Mouse (Mus musculus) MEL (cell line): ENCODE results near the gene Ltbp2. TPM values are rescaled to one million over a fixed set of nuclear protein-coding genes. Genes with fewer than 3 reads are reported as not detected.

Experiments
- DNase-seq: peaks from one replicate; pipeline ENCODE4 v3.0.0; 2011; ENCODE audit warnings: low read depth, low spot score
- H3K27ac ChIP-seq: 2 replicates; pipeline ENCODE4 v1.5.1; 2012; ENCODE audit warnings: low read depth, mild to moderate bottlenecking, control low read depth, low read length, moderate library complexity; ENCODE audit not compliant: control insufficient read depth
- H3K27me3 ChIP-seq, 2 experiments: fragments of 150-350 bp in 1 of 2; sonication (generic) in 1 of 2; 2 replicates each; pipeline ENCODE4 v1.6.1; 2012; ENCODE audit warnings: low read length in 2 of 2, mild to moderate bottlenecking in 2 of 2, improper control_type of control experiment in 1 of 2, moderate library complexity in 1 of 2; ENCODE audit not compliant: insufficient read depth in 2 of 2, control insufficient read depth in 1 of 2
- H3K36me3 ChIP-seq, 2 experiments: 2 replicates each; pipeline ENCODE4 v1.6.1; 2012 to 2014; ENCODE audit warnings: low read length in 2 of 2, improper control_type of control experiment in 1 of 2, inconsistent platforms in 1 of 2, mild to moderate bottlenecking in 1 of 2; ENCODE audit not compliant: insufficient read depth in 2 of 2, control insufficient read depth in 1 of 2
- H3K4me1 ChIP-seq, 2 experiments: fragments of 150-350 bp in 1 of 2; sonication (generic) in 1 of 2; 2 replicates each; pipeline ENCODE4 v1.6.1; 2012; ENCODE audit warnings: low read length in 2 of 2, improper control_type of control experiment in 1 of 2, mild to moderate bottlenecking in 1 of 2; ENCODE audit not compliant: insufficient read depth in 2 of 2, control insufficient read depth in 1 of 2
- H3K4me3 ChIP-seq, 2 experiments: fragments of 150-350 bp in 1 of 2; sonication (generic) in 1 of 2; 2 replicates each; pipeline ENCODE4 v1.5.1; 2012; ENCODE audit warnings: low read depth in 2 of 2, low read length in 2 of 2, mild to moderate bottlenecking in 2 of 2, moderate library complexity in 2 of 2, control low read depth in 1 of 2, improper control_type of control experiment in 1 of 2; ENCODE audit not compliant: control insufficient read depth in 1 of 2, insufficient read depth in 1 of 2
- H3K79me2 ChIP-seq: 2 replicates; pipeline ENCODE4 v1.6.1; 2012; ENCODE audit warnings: mild to moderate bottlenecking, low read length, moderate library complexity; ENCODE audit not compliant: control insufficient read depth, poor library complexity, insufficient read depth
- H3K9ac ChIP-seq: 2 replicates; pipeline ENCODE4 v1.6.1; 2012; ENCODE audit warnings: low read depth, mild to moderate bottlenecking, control low read depth, low read length, moderate library complexity; ENCODE audit not compliant: control insufficient read depth, poor library complexity, severe bottlenecking
- H3K9me3 ChIP-seq: fragments of 150-350 bp; sonication (generic); replicated peaks from 2 replicates; pipeline ENCODE4 v1.6.1; 2012; ENCODE audit warnings: mild to moderate bottlenecking, low read length, improper control_type of control experiment, moderate library complexity; ENCODE audit not compliant: insufficient read depth
- CHD1 ChIP-seq: IDR thresholded peaks from 2 replicates; pipeline ENCODE4 v1.6.1; 2012; ENCODE audit warnings: low read depth, mild to moderate bottlenecking, inconsistent platforms, low read length, improper control_type of control experiment
- CHD2 ChIP-seq: IDR thresholded peaks from 2 replicates; pipeline ENCODE4 v1.6.1; 2011; ENCODE audit warnings: low read length, improper control_type of control experiment
- ELF1 ChIP-seq: IDR thresholded peaks from 2 replicates; pipeline ENCODE4 v1.6.1; 2014; ENCODE audit warnings: low read depth, mild to moderate bottlenecking, inconsistent platforms, low read length, improper control_type of control experiment, moderate library complexity
- EP300 ChIP-seq, 2 experiments: IDR thresholded peaks; 2 replicates each; pipeline ENCODE4 v1.6.1; 2011; ENCODE audit warnings: improper control_type of control experiment in 2 of 2, low read length in 2 of 2, low read depth in 1 of 2, mild to moderate bottlenecking in 1 of 2
- ETS1 ChIP-seq: IDR thresholded peaks from 2 replicates; pipeline ENCODE4 v1.6.1; 2012; ENCODE audit warnings: low read depth, mild to moderate bottlenecking, inconsistent platforms, low read length, improper control_type of control experiment, moderate library complexity
- GABPA ChIP-seq: IDR thresholded peaks from 2 replicates; pipeline ENCODE4 v1.6.1; 2012; ENCODE audit warnings: low read depth, mild to moderate bottlenecking, inconsistent platforms, low read length, improper control_type of control experiment, moderate library complexity
- MAZ ChIP-seq: IDR thresholded peaks from 2 replicates; pipeline ENCODE4 v1.6.1; 2012; ENCODE audit warnings: low read depth, mild to moderate bottlenecking, inconsistent platforms, low read length, improper control_type of control experiment
- MEF2A ChIP-seq: IDR thresholded peaks from 2 replicates; pipeline ENCODE4 v1.6.1; 2014; ENCODE audit warnings: low read depth, mild to moderate bottlenecking, inconsistent platforms, low read length, improper control_type of control experiment; ENCODE audit not compliant: poor library complexity, insufficient replicate concordance, severe bottlenecking; ENCODE audit errors: extremely low read depth
- MXI1 ChIP-seq: IDR thresholded peaks from 2 replicates; pipeline ENCODE4 v1.6.1; 2011; ENCODE audit warnings: mild to moderate bottlenecking, low read depth, low read length, improper control_type of control experiment
- MYB ChIP-seq: IDR thresholded peaks from 2 replicates; pipeline ENCODE4 v1.6.1; 2011; ENCODE audit warnings: mild to moderate bottlenecking, low read depth, low read length, improper control_type of control experiment
- NELFE ChIP-seq: IDR thresholded peaks from 2 replicates; pipeline ENCODE4 v1.6.1; 2011; ENCODE audit warnings: low read depth, low read length, improper control_type of control experiment
- RAD21 ChIP-seq: IDR thresholded peaks from 2 replicates; pipeline ENCODE4 v1.6.1; 2011; ENCODE audit warnings: mild to moderate bottlenecking, low read depth, low read length, improper control_type of control experiment
- SMC3 ChIP-seq: IDR thresholded peaks from 2 replicates; pipeline ENCODE4 v1.6.1; 2011; ENCODE audit warnings: low read depth, low read length, improper control_type of control experiment
- TAL1 ChIP-seq: IDR thresholded peaks from 2 replicates; pipeline ENCODE4 v1.6.1; 2012; ENCODE audit warnings: mild to moderate bottlenecking, inconsistent platforms, low read length, moderate library complexity, mixed read lengths
- TBP ChIP-seq: IDR thresholded peaks from 2 replicates; pipeline ENCODE4 v1.8.0; 2011; ENCODE audit warnings: low read depth, low read length, improper control_type of control experiment
- TCF12 ChIP-seq: IDR thresholded peaks from 2 replicates; pipeline ENCODE4 v1.6.1; 2014; ENCODE audit warnings: low read depth, mild to moderate bottlenecking, inconsistent platforms, low read length, improper control_type of control experiment, moderate library complexity
- USF1 ChIP-seq: IDR thresholded peaks from 2 replicates; pipeline ENCODE4 v1.6.1; 2014; ENCODE audit warnings: low read depth, mild to moderate bottlenecking, inconsistent platforms, low read length, improper control_type of control experiment, moderate library complexity
- ZC3H11A ChIP-seq: IDR thresholded peaks from 2 replicates; pipeline ENCODE4 v1.6.1; 2012; ENCODE audit warnings: low read depth, mild to moderate bottlenecking, inconsistent platforms, low read length, improper control_type of control experiment
- ZKSCAN1 ChIP-seq: IDR thresholded peaks from 2 replicates; pipeline ENCODE4 v1.6.1; 2012; ENCODE audit warnings: low read depth, mild to moderate bottlenecking, inconsistent platforms, low read length, improper control_type of control experiment, moderate library complexity
- ZMIZ1 ChIP-seq: IDR thresholded peaks from 2 replicates; pipeline ENCODE4 v1.6.1; 2012; ENCODE audit warnings: low read depth, mild to moderate bottlenecking, inconsistent platforms, low read length, improper control_type of control experiment, moderate library complexity
- ZNF384 ChIP-seq: IDR thresholded peaks from 2 replicates; pipeline ENCODE4 v1.6.1; 2012; ENCODE audit warnings: low read depth, mild to moderate bottlenecking, inconsistent platforms, low read length, improper control_type of control experiment
- polyA plus RNA-seq, 2 experiments: library from polyadenylated mRNA; stranded (reverse) in 1 of 2; unstranded in 1 of 2; fragments of >175 nt in 1 of 2; fragments of >200 nt in 1 of 2; gene quantifications; 2 replicates each; pipeline versions ENCODE4 v1.2.1 to v1.2.4; 2012; ENCODE audit warnings: low replicate concordance in 2 of 2, low read depth in 1 of 2; ENCODE audit not compliant: insufficient read length in 2 of 2, insufficient read depth in 1 of 2, missing spikeins in 1 of 2
- total RNA-seq: library from RNA; depleted of rRNA; stranded (reverse); fragments of 300-350 nt; gene quantifications from 2 replicates; pipeline ENCODE4 v1.2.3, GENCODE M21; 2012

Gene Ltbp2
- total and polyA plus RNA-seq, 3 experiments, result 0.01 to 0.08 TPM; not detected in 1

- no peak overlapping the region for H3K4me3 ChIP-seq
- H3K27me3 ChIP-seq, result peaks cover 10 to 19% of the 10 kb centered on the region in 2 experiments
- no peaks in the 10 kb centered on the region for H3K36me3 ChIP-seq
- H3K9ac ChIP-seq, result no peak overlapping the region
- H3K27ac ChIP-seq, result no peak overlapping the region
- no peak for TF ChIP-seq GABPA
- no peak for TF ChIP-seq ZNF384
- TF ChIP-seq CHD1, result no peak
- TF ChIP-seq MEF2A, result no peak
- TF ChIP-seq TBP, result no peak
- no peaks in the 10 kb centered on the region for H3K79me2 ChIP-seq
- H3K9me3 ChIP-seq, result no peaks in the 10 kb centered on the region
- DNase-seq, result no peak
- H3K4me1 ChIP-seq, result no peaks in the 10 kb centered on the region
Measured at GRCm38 (mm10) chr12:84806010-84806409, 70.3 kb downstream of the Ltbp2 start.

- no peaks in the 10 kb centered on the region for H3K36me3 ChIP-seq
- peaks cover 10 to 19% of the 10 kb centered on the region in 2 experiments for H3K27me3 ChIP-seq
- H3K4me3 ChIP-seq, result no peak overlapping the region
- no peaks in the 10 kb centered on the region for H3K9me3 ChIP-seq
- no peak for TF ChIP-seq MAZ
- no peak for TF ChIP-seq ZKSCAN1
- no peak for TF ChIP-seq NELFE
- TF ChIP-seq ELF1, result no peak
- no peak for TF ChIP-seq RAD21
- no peak for TF ChIP-seq MXI1
- no peak for TF ChIP-seq GABPA
- no peak for TF ChIP-seq ZNF384
- TF ChIP-seq ZMIZ1, result no peak
- no peak for TF ChIP-seq CHD2
- TF ChIP-seq, all 39 proteins: peak for 0
- H3K4me1 ChIP-seq, result no peaks in the 10 kb centered on the region
- no peak for DNase-seq
- no peak overlapping the region for H3K27ac ChIP-seq
- H3K9ac ChIP-seq, result no peak overlapping the region
- no peaks in the 10 kb centered on the region for H3K79me2 ChIP-seq
Measured at GRCm38 (mm10) chr12:84805228-84805842, 71.0 kb downstream of the Ltbp2 start.

GRCm38 (mm10) chr12:84802625-84803024 lies 73.7 kb downstream of the Ltbp2 start:
- no peak for TF ChIP-seq TCF12
- no peak for TF ChIP-seq ZKSCAN1
- no peak for TF ChIP-seq USF1
- no peak for TF ChIP-seq EP300 (IDR thresholded peaks at IDR 0.05; ENCODE audit: low read depth in 1 of 2, low read length in 2 of 2)
- TF ChIP-seq CHD2, result no peak
- TF ChIP-seq ETS1, result no peak
- TF ChIP-seq SMC3, result no peak
- TF ChIP-seq ELF1, result no peak
- no peak for TF ChIP-seq GABPA
- TF ChIP-seq NELFE, result no peak
- no peak for TF ChIP-seq MYB
- TF ChIP-seq ZC3H11A, result no peak
- no peak for TF ChIP-seq TBP
- no peak for TF ChIP-seq TAL1
- TF ChIP-seq RAD21, result no peak
- TF ChIP-seq ZNF384, result no peak

More at GRCm38 (mm10) chr12:84802625-84803024, 73.7 kb downstream of the Ltbp2 start:
- Histone ChIP-seq H3K9ac (no peak overlapping the region), H3K4me3 (no peak overlapping the region), H3K27me3 (peaks cover 9 to 16% of the 10 kb centered on the region in 2 experiments), H3K27ac (no peak overlapping the region), H3K79me2 (no peaks in the 10 kb centered on the region), H3K36me3 (no peaks in the 10 kb centered on the region), H3K4me1 (peaks cover 0 to 5% of the 10 kb centered on the region in 2 experiments; a peak in 1 of 4 replicates), H3K9me3 (no peaks in the 10 kb centered on the region)
- DNase-seq, result peak; percentile 41
